Mouse (Mus musculus): Measurements from ENCODE around the gene H2-T22. TPM values are rescaled to one million over a fixed set of nuclear protein-coding genes. Genes with fewer than 3 reads are reported as not detected.
"Not testable (repeated sequence)": the region's sequence is repeated elsewhere in the genome, so short reads cannot be mapped to it uniquely, and the experiment has no call there.

The H2-T22 gene
- total RNA-seq, 4 experiments from 2014 or later, result 11.7 to 14.0 (median 13.0) TPM

- DNase-seq (ENCODE audit: low spot score in 2 of 2), result not testable (repeated sequence)
These were observed 12.4 kb downstream of the H2-T22 start for GRCm38 (mm10) chr17:36030046-36030702.

GRCm38 (mm10) chr17:36028879-36029619 lies 13.5 kb downstream of the H2-T22 start:
- DNase-seq (ENCODE audit: low spot score in 2 of 2), result no peak

GRCm38 (mm10) chr17:36027663-36028062 lies 14.9 kb downstream of the H2-T22 start:
- DNase-seq (ENCODE audit: low spot score in 2 of 2), result no peak

GRCm38 (mm10) chr17:36025901-36026300 lies 16.6 kb downstream of the H2-T22 start:
- no peak for DNase-seq (ENCODE audit: low spot score in 2 of 2)

- no peak for DNase-seq (ENCODE audit: low spot score in 2 of 2)
These were observed 17.4 kb downstream of the H2-T22 start for GRCm38 (mm10) chr17:36025197-36025596.

GRCm38 (mm10) chr17:36023710-36024654 lies 18.6 kb downstream of the H2-T22 start:
- no peak for DNase-seq (ENCODE audit: low spot score in 2 of 2)

- DNase-seq (ENCODE audit: low spot score in 2 of 2), result no peak
These were observed 19.6 kb downstream of the H2-T22 start for GRCm38 (mm10) chr17:36022922-36023321.

- no peak for DNase-seq (ENCODE audit: low spot score in 2 of 2)
These were observed 20.4 kb downstream of the H2-T22 start for GRCm38 (mm10) chr17:36022098-36022497.

GRCm38 (mm10) chr17:36021309-36021708 lies 21.2 kb downstream of the H2-T22 start:
- no peak for DNase-seq (ENCODE audit: low spot score in 2 of 2)

- peak; percentile 42 to 46 for DNase-seq (ENCODE audit: low spot score in 2 of 2)
These were observed 22.1 kb downstream of the H2-T22 start, which contains the start of gene H2-T24 for GRCm38 (mm10) chr17:36020191-36021073. TSS of gene H2-T24 (minus strand) at chr17:36020560.

- no peak for DNase-seq (ENCODE audit: low spot score in 2 of 2)
These were observed 23.0 kb downstream of the H2-T22 start for GRCm38 (mm10) chr17:36019519-36019918.

- no peak for DNase-seq (ENCODE audit: low spot score in 2 of 2)
These were observed 23.6 kb downstream of the H2-T22 start for GRCm38 (mm10) chr17:36018979-36019378.

- no peak for DNase-seq (ENCODE audit: low spot score in 2 of 2)
These were observed 25.5 kb downstream of the H2-T22 start for GRCm38 (mm10) chr17:36017046-36017445.

GRCm38 (mm10) chr17:36014977-36015376 lies 27.6 kb downstream of the H2-T22 start:
- DNase-seq (ENCODE audit: low spot score in 2 of 2), result no peak

- not testable (repeated sequence) for DNase-seq (ENCODE audit: low spot score in 2 of 2)
These were observed 38.1 kb downstream of the H2-T22 start for GRCm38 (mm10) chr17:36004409-36004808.

- no peak for DNase-seq (ENCODE audit: low spot score in 2 of 2)
These were observed 39.2 kb downstream of the H2-T22 start for GRCm38 (mm10) chr17:36003331-36003730.

GRCm38 (mm10) chr17:36001966-36002365 lies 40.6 kb downstream of the H2-T22 start:
- no peak for DNase-seq (ENCODE audit: low spot score in 2 of 2)

GRCm38 (mm10) chr17:36001121-36001897 lies 41.2 kb downstream of the H2-T22 start:
- DNase-seq (ENCODE audit: low spot score in 2 of 2), result no peak

- DNase-seq (ENCODE audit: low spot score in 2 of 2), result no peak
These were observed 42.2 kb downstream of the H2-T22 start for GRCm38 (mm10) chr17:36000349-36000748.

- no peak for DNase-seq (ENCODE audit: low spot score in 2 of 2)
These were observed 43.2 kb downstream of the H2-T22 start for GRCm38 (mm10) chr17:35999356-35999755.

Measured in gastrocnemius, adult 8-10 months (tissue).